Mouse (Mus musculus): Measurements from ENCODE around the gene Csrp2. TPM values are rescaled to one million over a fixed set of nuclear protein-coding genes. Genes with fewer than 3 reads are reported as not detected.

The Csrp2 gene
- polyA plus RNA-seq, 1 experiment from 2014 or later = 169 TPM

DNA sequence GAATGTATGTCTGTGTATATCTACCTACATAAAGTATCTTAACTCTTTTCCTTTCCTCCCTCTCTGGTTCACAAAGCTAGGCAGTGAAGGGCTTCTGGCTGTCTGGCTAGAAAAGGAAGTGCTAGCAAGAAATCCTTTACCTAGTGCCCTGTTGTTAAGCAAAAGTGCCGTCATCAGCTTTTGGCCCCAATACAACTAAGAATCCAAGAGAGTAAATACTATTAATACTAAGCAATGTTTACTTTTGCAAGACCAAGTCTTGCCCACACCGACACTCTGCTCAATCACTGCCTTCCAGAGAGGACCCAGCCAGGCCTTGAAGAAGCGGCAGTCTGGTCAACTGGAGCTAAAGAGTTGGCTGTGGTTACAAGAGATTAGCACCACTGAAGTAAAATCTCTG, 51.5 kb downstream of the Csrp2 start:
- 91% methylated on average over 3 of the region's 3 CpGs for WGBS
- H3K27ac ChIP-seq (replicated peaks; ENCODE audit: low read depth, low read length) = no peak overlapping the region
- no peak for DNase-seq (ENCODE audit: low spot score)
- no peak overlapping the region for H3K4me2 ChIP-seq (ENCODE audit: low read depth, low read length)
- H3K36me3 ChIP-seq (ENCODE audit: control insufficient read depth, insufficient read depth, low read length) = peaks cover 50% of the 10 kb centered on the region
- no peaks in the 10 kb centered on the region for H3K9me3 ChIP-seq (ENCODE audit: control insufficient read depth, low read length)
- ATAC-seq (ENCODE audit: low read depth) = no peak
- no peak overlapping the region for H3K9ac ChIP-seq (ENCODE audit: low read depth, low read length)
- H3K4me3 ChIP-seq (ENCODE audit: low read depth, low read length) = no peak overlapping the region
- H3K4me1 ChIP-seq (ENCODE audit: control insufficient read depth, insufficient read depth, low read length) = no peaks in the 10 kb centered on the region
- no peaks in the 10 kb centered on the region for H3K27me3 ChIP-seq (replicated peaks; ENCODE audit: control insufficient read depth, insufficient read depth, low read length)

DNA sequence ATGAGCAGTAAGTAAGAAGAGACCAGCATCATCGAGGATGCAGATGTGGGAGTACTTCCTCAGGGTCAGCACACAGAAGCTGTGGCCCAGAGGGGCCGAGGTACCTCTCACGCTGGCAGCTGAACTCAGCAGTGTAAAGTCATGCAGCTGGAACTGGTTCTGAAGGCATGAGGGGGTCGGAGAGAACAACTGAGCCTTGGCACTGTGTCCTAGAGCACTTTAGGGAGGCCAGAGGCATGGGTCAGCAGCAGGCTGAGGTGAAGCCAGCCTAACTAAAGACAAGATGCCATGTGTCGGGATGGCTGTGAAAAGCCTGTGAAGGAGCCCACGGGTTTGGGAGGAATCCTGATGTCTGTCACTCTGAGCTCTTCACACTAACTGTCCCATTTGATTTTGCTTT, 51.9 kb downstream of the Csrp2 start:
- Histone ChIP-seq H3K9me3 (ENCODE audit: control insufficient read depth, low read length) (no peaks in the 10 kb centered on the region), H3K27me3 (replicated peaks; ENCODE audit: control insufficient read depth, insufficient read depth, low read length) (no peaks in the 10 kb centered on the region), H3K4me3 (ENCODE audit: low read depth, low read length) (no peak overlapping the region), H3K4me2 (ENCODE audit: low read depth, low read length) (no peak overlapping the region), H3K9ac (ENCODE audit: low read depth, low read length) (no peak overlapping the region), H3K27ac (replicated peaks; ENCODE audit: low read depth, low read length) (no peak overlapping the region), H3K36me3 (ENCODE audit: control insufficient read depth, insufficient read depth, low read length) (peaks cover 49% of the 10 kb centered on the region), H3K4me1 (ENCODE audit: control insufficient read depth, insufficient read depth, low read length) (no peaks in the 10 kb centered on the region)
- 79% methylated on average over 6 of the region's 6 CpGs for WGBS
- DNase-seq (ENCODE audit: low spot score) (no peak), ATAC-seq (ENCODE audit: low read depth) (no peak)

DNA sequence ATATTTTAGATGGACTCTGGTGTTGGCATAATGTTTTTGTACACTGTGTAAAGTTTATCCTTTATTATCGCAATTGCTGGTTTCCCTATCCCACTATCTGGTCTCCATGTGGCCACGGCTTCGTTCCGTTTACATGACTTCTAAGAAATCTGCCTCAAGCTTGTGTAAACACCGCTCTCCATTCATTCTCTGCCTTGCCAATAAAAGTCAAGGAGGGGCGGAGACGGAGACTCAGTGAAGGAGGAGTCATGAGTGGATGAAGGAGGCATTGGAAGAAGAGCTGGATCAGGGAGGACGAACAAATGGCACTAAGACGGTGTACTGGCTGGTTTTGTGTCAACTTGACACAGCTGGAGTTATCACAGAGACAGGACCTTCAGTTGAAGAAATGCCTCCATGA, 52.4 kb downstream of the Csrp2 start:
- no peaks in the 10 kb centered on the region for H3K27me3 ChIP-seq (replicated peaks; ENCODE audit: control insufficient read depth, insufficient read depth, low read length)
- no peak overlapping the region for H3K27ac ChIP-seq (replicated peaks; ENCODE audit: low read depth, low read length)
- DNase-seq (ENCODE audit: low spot score) (no peak), ATAC-seq (ENCODE audit: low read depth) (no peak)
- WGBS = 79% methylated on average over 9 of the region's 9 CpGs
- no peaks in the 10 kb centered on the region for H3K9me3 ChIP-seq (ENCODE audit: control insufficient read depth, low read length)
- H3K4me2 ChIP-seq (ENCODE audit: low read depth, low read length) = no peak overlapping the region
- H3K9ac ChIP-seq (ENCODE audit: low read depth, low read length) = no peak overlapping the region
- H3K4me1 ChIP-seq (ENCODE audit: control insufficient read depth, insufficient read depth, low read length) = no peaks in the 10 kb centered on the region
- H3K4me3 ChIP-seq (ENCODE audit: low read depth, low read length) = no peak overlapping the region
- peaks cover 44% of the 10 kb centered on the region for H3K36me3 ChIP-seq (ENCODE audit: control insufficient read depth, insufficient read depth, low read length)

DNA sequence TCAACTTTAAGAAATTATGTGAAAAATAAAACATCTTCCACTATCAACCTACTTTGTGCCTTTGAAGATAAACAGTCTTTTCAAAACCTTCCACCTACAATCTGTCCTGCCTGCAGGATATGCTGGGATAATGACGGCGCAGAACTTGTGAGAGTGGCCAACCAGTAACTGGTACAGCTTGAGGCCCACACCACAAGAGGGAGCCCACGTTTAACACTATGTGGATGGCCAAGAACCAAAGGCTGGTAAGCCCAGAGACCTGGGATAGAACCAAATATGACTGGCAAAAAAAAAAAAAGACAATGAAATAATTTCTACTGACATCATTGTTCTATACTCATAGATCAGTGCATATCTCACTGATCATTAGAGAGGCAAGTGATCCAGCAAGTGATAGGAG, 54.9 kb downstream of the Csrp2 start:
- DNase-seq (ENCODE audit: low spot score) = peak; percentile 64
- no peaks in the 10 kb centered on the region for H3K27me3 ChIP-seq (replicated peaks; ENCODE audit: control insufficient read depth, insufficient read depth, low read length)
- H3K9ac ChIP-seq (ENCODE audit: low read depth, low read length) = no peak overlapping the region
- no peak for ATAC-seq (ENCODE audit: low read depth)
- H3K4me1 ChIP-seq (ENCODE audit: control insufficient read depth, insufficient read depth, low read length) = no peaks in the 10 kb centered on the region
- no peak overlapping the region for H3K4me3 ChIP-seq (ENCODE audit: low read depth, low read length)
- no peak overlapping the region for H3K27ac ChIP-seq (replicated peaks; ENCODE audit: low read depth, low read length)
- 60% methylated on average over 3 of the region's 3 CpGs for WGBS
- H3K9me3 ChIP-seq (ENCODE audit: control insufficient read depth, low read length) = no peaks in the 10 kb centered on the region
- no peak overlapping the region for H3K4me2 ChIP-seq (ENCODE audit: low read depth, low read length)
- H3K36me3 ChIP-seq (ENCODE audit: control insufficient read depth, insufficient read depth, low read length) = peaks cover 38% of the 10 kb centered on the region

DNA sequence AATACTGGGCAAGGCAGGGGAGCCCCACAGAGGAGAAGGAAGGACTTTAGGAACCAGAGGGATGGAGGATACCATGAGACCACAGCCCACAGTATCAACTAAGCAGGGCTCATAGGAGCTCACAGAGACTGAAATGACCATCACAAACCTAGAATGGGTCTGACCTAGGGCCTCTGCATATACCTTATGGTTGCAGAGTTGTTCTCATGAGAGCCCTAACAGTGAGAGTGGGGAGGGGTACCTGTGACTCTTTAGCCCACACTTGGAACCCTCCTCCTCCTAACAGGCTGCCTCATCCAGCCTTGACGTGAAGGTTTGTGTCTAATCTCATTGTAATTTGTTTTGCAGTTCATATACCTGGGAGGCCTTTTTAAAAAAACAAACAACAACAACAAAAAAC, 55.3 kb downstream of the Csrp2 start:
- ATAC-seq (ENCODE audit: low read depth) = no peak
- no peaks in the 10 kb centered on the region for H3K27me3 ChIP-seq (replicated peaks; ENCODE audit: control insufficient read depth, insufficient read depth, low read length)
- no peak overlapping the region for H3K4me2 ChIP-seq (ENCODE audit: low read depth, low read length)
- no peak overlapping the region for H3K9ac ChIP-seq (ENCODE audit: low read depth, low read length)
- no peaks in the 10 kb centered on the region for H3K4me1 ChIP-seq (ENCODE audit: control insufficient read depth, insufficient read depth, low read length)
- WGBS = 76% methylated on average over 1 of the region's 1 CpGs
- no peak for DNase-seq (ENCODE audit: low spot score)
- no peaks in the 10 kb centered on the region for H3K9me3 ChIP-seq (ENCODE audit: control insufficient read depth, low read length)
- H3K36me3 ChIP-seq (ENCODE audit: control insufficient read depth, insufficient read depth, low read length) = peaks cover 42% of the 10 kb centered on the region
- no peak overlapping the region for H3K27ac ChIP-seq (replicated peaks; ENCODE audit: low read depth, low read length)
- no peak overlapping the region for H3K4me3 ChIP-seq (ENCODE audit: low read depth, low read length)

DNA sequence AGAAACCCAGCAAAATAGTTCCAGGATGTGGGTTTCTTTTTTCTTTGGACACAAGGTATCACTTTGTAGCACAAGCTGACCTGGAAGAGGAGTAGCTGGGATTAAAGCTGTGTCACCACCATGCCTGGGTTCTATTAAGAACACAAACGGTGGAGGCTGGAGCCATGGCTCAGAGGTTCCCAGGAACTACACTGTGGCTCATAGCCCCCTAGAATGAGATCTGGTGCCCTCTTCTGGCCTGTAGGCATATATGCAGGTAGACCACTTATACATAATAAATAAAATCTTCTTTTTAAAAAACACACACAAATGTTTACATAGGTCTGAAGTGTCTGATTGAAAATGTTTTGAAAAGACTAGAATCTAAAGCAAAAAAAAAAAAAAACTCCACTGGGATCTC, 56.5 kb downstream of the Csrp2 start:
- no peak overlapping the region for H3K4me3 ChIP-seq (ENCODE audit: low read depth, low read length)
- H3K36me3 ChIP-seq (ENCODE audit: control insufficient read depth, insufficient read depth, low read length) = peaks cover 48% of the 10 kb centered on the region
- ATAC-seq (ENCODE audit: low read depth) (peak; percentile 72; the same call in 1 of the 2 replicates), DNase-seq (ENCODE audit: low spot score) (peak; percentile 77)
- H3K27ac ChIP-seq (replicated peaks; ENCODE audit: low read depth, low read length) = no peak overlapping the region
- H3K4me1 ChIP-seq (ENCODE audit: control insufficient read depth, insufficient read depth, low read length) = no peaks in the 10 kb centered on the region
- no peak overlapping the region for H3K9ac ChIP-seq (ENCODE audit: low read depth, low read length)
- no peaks in the 10 kb centered on the region for H3K27me3 ChIP-seq (replicated peaks; ENCODE audit: control insufficient read depth, insufficient read depth, low read length)
- no peaks in the 10 kb centered on the region for H3K9me3 ChIP-seq (ENCODE audit: control insufficient read depth, low read length)
- 0% methylated on average over 1 of the region's 1 CpGs for WGBS
- H3K4me2 ChIP-seq (ENCODE audit: low read depth, low read length) = no peak overlapping the region

DNA sequence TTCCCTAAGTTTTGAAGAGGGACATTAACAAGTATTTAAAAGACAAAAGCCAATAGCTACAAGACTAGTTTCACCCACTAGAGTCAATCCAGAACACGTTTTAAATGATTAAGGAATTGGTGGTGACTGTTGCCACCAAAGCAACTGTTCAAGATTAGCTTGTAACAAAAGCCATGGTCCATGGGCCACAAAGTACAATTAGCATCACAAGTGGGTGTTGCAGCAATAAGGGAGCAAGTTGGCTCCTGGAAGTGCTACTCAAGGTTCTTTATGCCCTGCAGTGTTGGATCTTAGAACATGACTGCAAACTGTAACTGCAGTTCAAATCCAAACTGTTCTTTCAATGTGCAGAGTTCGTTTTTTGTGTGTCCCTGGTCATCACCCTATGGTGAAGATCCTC, 57.8 kb downstream of the Csrp2 start:
- WGBS = 60% methylated on average over 2 of the region's 2 CpGs
- no peak for DNase-seq (ENCODE audit: low spot score)
- no peaks in the 10 kb centered on the region for H3K9me3 ChIP-seq (ENCODE audit: control insufficient read depth, low read length)
- H3K36me3 ChIP-seq (ENCODE audit: control insufficient read depth, insufficient read depth, low read length) = peaks cover 41% of the 10 kb centered on the region
- no peak overlapping the region for H3K4me3 ChIP-seq (ENCODE audit: low read depth, low read length)
- no peak overlapping the region for H3K9ac ChIP-seq (ENCODE audit: low read depth, low read length)
- no peak overlapping the region for H3K27ac ChIP-seq (replicated peaks; ENCODE audit: low read depth, low read length)
- ATAC-seq (ENCODE audit: low read depth) = no peak
- H3K4me2 ChIP-seq (ENCODE audit: low read depth, low read length) = no peak overlapping the region
- H3K27me3 ChIP-seq (replicated peaks; ENCODE audit: control insufficient read depth, insufficient read depth, low read length) = no peaks in the 10 kb centered on the region
- no peaks in the 10 kb centered on the region for H3K4me1 ChIP-seq (ENCODE audit: control insufficient read depth, insufficient read depth, low read length)

DNA sequence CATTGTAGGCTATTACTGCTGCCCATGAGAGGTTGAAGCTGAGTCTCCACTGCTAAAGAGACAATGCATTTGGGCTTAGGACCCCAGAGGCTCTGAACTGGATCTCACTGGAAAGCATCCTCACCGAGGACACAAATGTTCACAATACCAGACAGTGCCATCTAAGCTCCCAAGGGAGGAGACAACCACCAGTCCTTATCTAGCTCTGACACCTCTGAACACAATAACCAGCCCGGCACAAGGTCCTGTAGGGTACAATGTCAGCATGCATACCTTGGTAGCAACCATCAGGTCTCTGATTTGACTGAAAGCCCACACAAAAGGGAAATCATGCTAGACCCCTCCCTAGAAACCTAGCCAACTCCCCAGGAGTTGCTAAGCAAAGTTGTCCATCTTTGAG, 59.8 kb downstream of the Csrp2 start:
- no peak for DNase-seq (ENCODE audit: low spot score)
- Histone ChIP-seq H3K9me3 (ENCODE audit: control insufficient read depth, low read length) (no peaks in the 10 kb centered on the region), H3K4me2 (ENCODE audit: low read depth, low read length) (no peak overlapping the region), H3K9ac (ENCODE audit: low read depth, low read length) (no peak overlapping the region), H3K27ac (replicated peaks; ENCODE audit: low read depth, low read length) (no peak overlapping the region), H3K4me1 (ENCODE audit: control insufficient read depth, insufficient read depth, low read length) (no peaks in the 10 kb centered on the region), H3K27me3 (replicated peaks; ENCODE audit: control insufficient read depth, insufficient read depth, low read length) (no peaks in the 10 kb centered on the region), H3K4me3 (ENCODE audit: low read depth, low read length) (no peak overlapping the region), H3K36me3 (ENCODE audit: control insufficient read depth, insufficient read depth, low read length) (peaks cover 32% of the 10 kb centered on the region)
- ATAC-seq (ENCODE audit: low read depth) = no peak
- WGBS = 90% methylated on average over 2 of the region's 2 CpGs

DNA sequence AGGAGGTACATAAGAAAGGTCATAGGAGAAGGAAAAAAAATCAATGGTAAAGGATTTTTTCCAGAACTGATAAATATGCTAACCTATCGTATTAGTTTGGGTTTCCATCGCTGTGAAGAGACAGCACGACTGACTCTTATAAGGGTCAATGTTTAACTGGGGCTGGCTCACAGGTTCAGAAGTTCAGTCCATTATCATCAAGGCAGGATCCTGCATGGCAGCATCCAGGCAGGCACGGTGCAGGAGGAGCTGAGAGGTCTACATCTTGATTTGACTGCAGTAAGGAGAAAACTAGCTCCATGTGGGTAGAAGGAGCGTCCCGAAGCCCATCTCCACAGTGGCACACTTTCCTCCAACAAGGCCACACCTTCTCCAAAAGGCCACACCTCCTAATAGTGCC, 60.9 kb downstream of the Csrp2 start:
- Histone ChIP-seq H3K27ac (replicated peaks; ENCODE audit: low read depth, low read length) (no peak overlapping the region), H3K4me2 (ENCODE audit: low read depth, low read length) (no peak overlapping the region), H3K36me3 (ENCODE audit: control insufficient read depth, insufficient read depth, low read length) (peaks cover 28% of the 10 kb centered on the region), H3K9ac (ENCODE audit: low read depth, low read length) (no peak overlapping the region), H3K4me1 (ENCODE audit: control insufficient read depth, insufficient read depth, low read length) (no peaks in the 10 kb centered on the region), H3K27me3 (replicated peaks; ENCODE audit: control insufficient read depth, insufficient read depth, low read length) (no peaks in the 10 kb centered on the region), H3K9me3 (ENCODE audit: control insufficient read depth, low read length) (no peaks in the 10 kb centered on the region), H3K4me3 (ENCODE audit: low read depth, low read length) (no peak overlapping the region)
- no peak for ATAC-seq (ENCODE audit: low read depth)
- no peak for DNase-seq (ENCODE audit: low spot score)
- WGBS = 95% methylated on average over 6 of the region's 6 CpGs
